In genomic region chr13:113838601-113839576, GRCm38 (mm10) we compare ENCODE assay signal across 14 mouse cellular contexts.
"Had no signal": no experiment of that assay in that cellular context is flagged by ENCODE, and none has a peak within 500 bp of the region (broad histone marks: within the 10 kb centered on the region; RNA-seq: fewer than 3 reads in every experiment).

No protein-coding gene starts in this region.

- H3K4me2 ChIP-seq: midbrain, embryonic 13.5 days; neural tube, embryonic 15.5 days had no signal

- H3K9ac ChIP-seq: liver, embryonic 14.5 days; midbrain, embryonic 13.5 days; neural tube, embryonic 15.5 days had no signal

- DNase-seq: kidney, adult 2 months; kidney, postnatal 36 days; layer of hippocampus, adult 9-11 months; layer of hippocampus, postnatal 36 days; lung, adult 18-20 months; lung, postnatal 36 days; thymus, postnatal 4 days had no signal

- H3K27me3 ChIP-seq: midbrain, embryonic 13.5 days; neural tube, embryonic 15.5 days had no signal

- H3K27ac ChIP-seq: liver, embryonic 14.5 days; midbrain, embryonic 13.5 days; neural tube, embryonic 15.5 days; stomach, postnatal 0 days had no signal

- H3K36me3 ChIP-seq: midbrain, embryonic 13.5 days; neural tube, embryonic 15.5 days had no signal

- H3K4me3 ChIP-seq: midbrain, embryonic 13.5 days; myocyte; neural tube, embryonic 15.5 days had no signal

- H3K9me3 ChIP-seq: midbrain, embryonic 13.5 days; neural tube, embryonic 15.5 days had no signal

- H3K4me1 ChIP-seq: midbrain, embryonic 13.5 days had no signal

- ATAC-seq: intestine, embryonic 16.5 days; lung, postnatal 0 days; midbrain, embryonic 13.5 days had no signal
